Mouse (Mus musculus) CD4-positive, CD25-positive, alpha-beta regulatory T cell, adult 4 months (primary cell): Measurements from ENCODE around the gene Pds5b. TPM values are rescaled to one million over a fixed set of nuclear protein-coding genes. Genes with fewer than 3 reads are reported as not detected.
"Not testable (repeated sequence)": the region's sequence is repeated elsewhere in the genome, so short reads cannot be mapped to it uniquely, and the experiment has no call there.

ENCODE experiments used
- ATAC-seq: one replicate; pipeline ENCODE4 v1.8.0; 2017
- polyA plus RNA-seq, 2 experiments: library from polyadenylated mRNA; unstranded; fragments of 100-300 nt; shearing (Covaris generic); gene quantifications; one replicate each; pipeline ENCODE4 v1.2.1; 2017

Pds5b gene
- 10 to 100 TPM; 19.9 to 23.1 TPM for polyA plus RNA-seq

GRCm38 (mm10) chr5:150673153-150673835 is at the start of gene Pds5b:
Gene Pds5b (plus strand): TSS chr5:150673739.
- ATAC-seq = peak; percentile 90

GRCm38 (mm10) chr5:150625528-150625927 is 48.0 kb upstream of the Pds5b start:
- peak; percentile 23 for ATAC-seq

- ATAC-seq = no peak
Observed at GRCm38 (mm10) chr5:150629272-150629671, 44.3 kb upstream of the Pds5b start.

GRCm38 (mm10) chr5:150629692-150630091 is 43.8 kb upstream of the Pds5b start:
- no peak for ATAC-seq

GRCm38 (mm10) chr5:150641440-150641839 is 32.1 kb upstream of the Pds5b start:
- ATAC-seq = no peak

GRCm38 (mm10) chr5:150643390-150643789 is 30.1 kb upstream of the Pds5b start:
- ATAC-seq = not testable (repeated sequence)

GRCm38 (mm10) chr5:150644926-150645325 is 28.6 kb upstream of the Pds5b start:
- ATAC-seq = no peak

- ATAC-seq = no peak
Observed at GRCm38 (mm10) chr5:150652578-150652977, 21.0 kb upstream of the Pds5b start.

GRCm38 (mm10) chr5:150654548-150654947 is 19.0 kb upstream of the Pds5b start:
- ATAC-seq = no peak

- ATAC-seq = not testable (repeated sequence)
Observed at GRCm38 (mm10) chr5:150659425-150659824, 14.1 kb upstream of the Pds5b start.

- not testable (repeated sequence) for ATAC-seq
Observed at GRCm38 (mm10) chr5:150660296-150660695, 13.2 kb upstream of the Pds5b start.

- ATAC-seq = not testable (repeated sequence)
Observed at GRCm38 (mm10) chr5:150663926-150664325, 9.6 kb upstream of the Pds5b start.

GRCm38 (mm10) chr5:150664794-150665131 is 8.8 kb upstream of the Pds5b start:
- no peak for ATAC-seq

GRCm38 (mm10) chr5:150665132-150665954 is 8.2 kb upstream of the Pds5b start:
- peak; percentile 95 for ATAC-seq

GRCm38 (mm10) chr5:150666133-150666739 is 7.3 kb upstream of the Pds5b start, which contains the start of gene N4bp2l2:
Gene N4bp2l2 (minus strand): TSS chr5:150666183.
- ATAC-seq = not testable (repeated sequence)

- no peak for ATAC-seq
Observed at GRCm38 (mm10) chr5:150668731-150669130, 4.8 kb upstream of the Pds5b start.

- no peak for ATAC-seq
Observed at GRCm38 (mm10) chr5:150672343-150672742, 1.2 kb upstream of the Pds5b start.

GRCm38 (mm10) chr5:150673880-150674621 is 512 bp downstream of the Pds5b start:
- ATAC-seq = peak; percentile 12

- no peak for ATAC-seq
Observed at GRCm38 (mm10) chr5:150674866-150675265, 1.3 kb downstream of the Pds5b start.

GRCm38 (mm10) chr5:150682862-150683261 is 9.3 kb downstream of the Pds5b start:
- ATAC-seq = not testable (repeated sequence)

- ATAC-seq = no peak
Observed at GRCm38 (mm10) chr5:150690685-150691084, 17.1 kb downstream of the Pds5b start.

GRCm38 (mm10) chr5:150693277-150693676 is 19.7 kb downstream of the Pds5b start:
- no peak for ATAC-seq

- peak; percentile 84 for ATAC-seq
Observed at GRCm38 (mm10) chr5:150702714-150703113, 29.2 kb downstream of the Pds5b start.
